Mouse (Mus musculus) lung, embryonic 16.5 days (tissue): ENCODE measurements around the gene Gm42957. TPM values are rescaled to one million over a fixed set of nuclear protein-coding genes. Genes with fewer than 3 reads are reported as not detected.

ENCODE experiments used
- ATAC-seq: fragments of 200-750 bp; cut with Nextera tagmentation; 2 replicates; pipeline ENCODE4 v1.8.0; 2017; ENCODE audit warnings: low read depth, mild to moderate bottlenecking, moderate library complexity
- H3K27ac ChIP-seq: fragments of 300-500 bp; sonication (generic); 2 replicates; pipeline ENCODE4 v1.5.1; 2014; ENCODE audit warnings: mild to moderate bottlenecking, control low read depth, low read length
- H3K27me3 ChIP-seq: fragments of 300-500 bp; sonication (generic); 2 replicates; pipeline ENCODE4 v1.6.1; 2014; ENCODE audit warnings: low read depth, low read length, mixed read lengths; ENCODE audit not compliant: control insufficient read depth, insufficient read depth
- H3K36me3 ChIP-seq: fragments of 300-500 bp; sonication (generic); 2 replicates; pipeline ENCODE4 v1.6.1; 2014; ENCODE audit warnings: low read length; ENCODE audit not compliant: control insufficient read depth, insufficient read depth
- H3K4me1 ChIP-seq: fragments of 300-500 bp; sonication (generic); replicated peaks from 2 replicates; pipeline ENCODE4 v1.6.1; 2014; ENCODE audit warnings: low read length, mixed read lengths; ENCODE audit not compliant: control insufficient read depth, insufficient read depth
- H3K4me2 ChIP-seq: fragments of 300-500 bp; sonication (generic); 2 replicates; pipeline ENCODE4 v1.6.1; 2014; ENCODE audit warnings: low read depth, low read length, control low read depth
- H3K4me3 ChIP-seq: fragments of 300-500 bp; sonication (generic); 2 replicates; pipeline ENCODE4 v1.5.1; 2014; ENCODE audit warnings: mild to moderate bottlenecking, low read length, control low read depth
- H3K9ac ChIP-seq: fragments of 300-500 bp; sonication (generic); 2 replicates; pipeline ENCODE4 v1.6.1; 2014; ENCODE audit warnings: low read length, control low read depth
- H3K9me3 ChIP-seq: fragments of 300-500 bp; sonication (generic); 2 replicates; pipeline ENCODE4 v1.6.1; 2016; ENCODE audit warnings: low read length; ENCODE audit not compliant: control insufficient read depth
- WGBS: fragments of 180-500 bp; shearing (Covaris S2); extraction: QIAGEN DNeasy Blood & Tissue Kit; methylation state at CpG from one replicate; pipeline ENCODE4 v1.1.7; 2014; 5-methylcytosine and 5-hydroxymethylcytosine counted together
- polyA plus RNA-seq: library from polyadenylated mRNA; unstranded; fragments of >200 nt; fragmentation: Nextera tagmentation; extraction: Ambion mirVana; gene quantifications from 2 replicates; pipeline ENCODE4 v1.2.1, GENCODE M21; 2015

The Gm42957 gene
- polyA plus RNA-seq, 1 experiment from 2014 or later: 0.24 TPM

DNA sequence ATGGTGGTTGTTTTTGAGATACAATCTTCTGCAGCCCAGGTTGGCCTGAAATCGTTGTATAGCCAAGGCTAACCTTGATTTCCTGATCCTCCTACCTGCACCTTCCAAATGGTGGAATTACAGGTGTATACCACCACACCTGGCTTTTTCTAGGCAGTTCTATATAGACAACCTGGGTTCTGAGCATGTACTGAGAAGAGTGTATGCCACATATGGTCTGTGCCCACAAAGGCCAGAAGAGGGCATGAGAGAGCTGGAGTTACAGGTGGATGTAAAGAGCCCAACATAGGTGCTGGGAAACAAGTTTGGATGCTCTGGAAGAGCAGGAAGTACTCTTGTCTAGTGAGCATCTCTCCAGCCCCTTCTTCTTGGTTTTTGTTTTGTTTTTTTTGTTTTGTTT, 32.0 kb downstream of the Gm42957 start:
- no peaks in the 10 kb centered on the region for H3K36me3 ChIP-seq
- no peak overlapping the region for H3K4me2 ChIP-seq
- WGBS: 35% methylated on average over 1 of the region's 1 CpGs

DNA sequence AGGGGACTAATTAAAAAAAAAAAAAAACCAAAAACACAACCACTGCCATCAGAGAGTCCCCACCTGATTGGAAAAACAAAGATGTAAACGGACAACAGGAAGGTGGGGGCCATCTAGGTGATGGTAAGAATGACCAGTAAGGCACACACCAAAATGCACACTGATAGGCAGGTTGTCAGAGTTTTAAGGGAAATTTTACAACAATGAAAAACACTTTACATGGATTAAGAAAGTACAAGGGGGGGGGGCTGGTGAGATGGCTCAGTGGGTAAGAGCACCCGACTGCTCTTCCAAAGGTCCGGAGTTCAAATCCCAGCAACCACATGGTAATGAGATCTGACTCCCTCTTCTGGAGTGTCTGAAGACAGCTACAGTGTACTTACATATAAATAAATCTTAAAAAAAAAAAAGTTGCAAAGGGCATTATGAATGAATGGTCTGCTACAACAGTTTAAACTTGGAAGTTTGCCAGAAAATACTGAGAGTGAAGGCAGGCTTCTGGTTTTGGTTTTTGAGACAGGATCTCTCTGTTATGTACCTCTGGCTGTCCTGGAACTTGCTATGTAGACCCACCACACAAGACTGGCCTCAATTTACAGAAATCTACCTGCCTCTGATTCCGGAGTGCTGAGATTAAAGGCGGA, 33.3 kb downstream of the Gm42957 start:
- Histone ChIP-seq H3K9me3 (no peaks in the 10 kb centered on the region), H3K36me3 (no peaks in the 10 kb centered on the region), H3K27me3 (no peaks in the 10 kb centered on the region), H3K9ac (no peak overlapping the region), H3K27ac (no peak overlapping the region), H3K4me2 (no peak overlapping the region), H3K4me3 (no peak overlapping the region), H3K4me1 (peaks cover 9% of the 10 kb centered on the region)
- 88% methylated on average over 5 of the region's 5 CpGs for WGBS
- no peak for ATAC-seq

More for the DNA sequence above, 32.0 kb downstream of the Gm42957 start:
- Histone ChIP-seq H3K9ac (no peak overlapping the region), H3K4me3 (no peak overlapping the region), H3K4me1 (peaks cover 13% of the 10 kb centered on the region), H3K27me3 (no peaks in the 10 kb centered on the region), H3K9me3 (no peaks in the 10 kb centered on the region), H3K27ac (no peak overlapping the region)
- no peak for ATAC-seq

DNA sequence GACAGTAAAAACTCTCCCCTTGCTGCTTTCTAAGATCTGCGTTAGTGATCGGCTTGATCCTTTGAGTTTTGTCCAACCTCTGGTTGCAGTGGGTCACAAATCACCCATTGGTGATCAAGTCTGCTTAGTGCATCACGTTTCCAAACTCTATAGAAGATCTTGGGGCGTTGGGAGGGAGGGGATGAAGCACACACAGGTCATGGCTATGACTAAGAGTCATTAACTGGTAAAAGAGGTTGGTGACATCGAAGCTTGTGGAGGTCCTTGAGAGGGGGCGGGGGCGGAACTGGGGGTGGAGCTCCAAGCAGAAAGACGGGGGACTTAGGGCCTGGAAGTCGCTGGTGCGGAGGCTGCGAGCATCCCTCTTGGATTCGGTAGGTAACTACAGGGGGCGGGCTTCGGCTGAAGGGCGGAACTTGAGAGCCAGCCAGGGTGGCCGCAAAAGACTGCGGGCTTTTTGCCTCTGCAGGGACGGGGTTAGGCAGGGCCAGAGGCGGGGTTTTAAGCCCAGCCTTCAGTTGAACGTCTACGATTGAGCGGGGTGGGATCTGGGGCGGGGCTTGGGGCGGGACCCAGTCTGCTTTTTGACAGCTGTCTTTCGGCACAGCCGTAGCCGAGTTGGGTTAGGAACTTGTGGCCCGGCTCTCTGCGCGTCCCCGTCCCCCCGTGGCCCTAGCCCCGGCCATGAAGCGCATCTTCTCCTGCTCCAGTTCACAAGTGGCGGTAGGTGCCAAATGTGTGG, 34.6 kb downstream of the Gm42957 start, which contains the start of gene Ankrd35:
Gene Ankrd35, plus strand, starts transcription at position 405 of the 742 bp plus-strand sequence.
- WGBS: 3% methylated on average over 35 of the region's 35 CpGs
- Histone ChIP-seq H3K4me3 (peak within 1 kb of the TSS; percentile 49), H3K4me1 (0 out of 2 replicates have a peak, but pooled peaks cover 5% of the 10 kb centered on the region), H3K9me3 (no peaks in the 10 kb centered on the region), H3K27ac (no peak within 1 kb of the TSS), H3K9ac (peak within 1 kb of the TSS; percentile 44), H3K4me2 (peak within 1 kb of the TSS; percentile 80), H3K27me3 (no peaks in the 10 kb centered on the region), H3K36me3 (no peaks in the 10 kb centered on the region)
- peak; percentile 98 for ATAC-seq

DNA sequence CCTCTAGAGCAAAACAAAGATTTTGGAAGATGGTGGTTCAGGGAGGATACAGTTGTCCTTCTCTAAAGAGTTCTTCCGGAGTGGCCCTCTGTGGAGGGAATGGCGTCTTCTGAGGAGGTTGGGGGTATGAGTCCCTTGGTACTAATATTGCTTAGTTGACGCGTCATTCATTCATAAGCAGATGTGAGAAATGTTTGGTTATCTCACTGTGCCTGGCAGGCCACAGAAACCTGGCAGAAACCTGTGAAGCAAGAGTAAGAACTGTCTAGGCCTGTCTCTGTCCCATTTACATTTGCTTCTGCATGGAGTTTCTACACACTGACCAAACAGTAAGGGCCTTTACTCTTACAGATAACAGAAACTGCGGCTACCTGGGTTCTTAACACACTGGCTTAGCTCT, 36.2 kb downstream of the Gm42957 start:
- no peaks in the 10 kb centered on the region for H3K27me3 ChIP-seq
- no peak for ATAC-seq
- no peak overlapping the region for H3K9ac ChIP-seq
- no peak overlapping the region for H3K27ac ChIP-seq
- 93% methylated on average over 5 of the region's 5 CpGs for WGBS
- H3K4me2 ChIP-seq: no peak overlapping the region
- no peaks in the 10 kb centered on the region for H3K9me3 ChIP-seq
- 0 out of 2 replicates have a peak, but pooled peaks cover 5% of the 10 kb centered on the region for H3K4me1 ChIP-seq
- H3K4me3 ChIP-seq: no peak overlapping the region
- H3K36me3 ChIP-seq: no peaks in the 10 kb centered on the region

DNA sequence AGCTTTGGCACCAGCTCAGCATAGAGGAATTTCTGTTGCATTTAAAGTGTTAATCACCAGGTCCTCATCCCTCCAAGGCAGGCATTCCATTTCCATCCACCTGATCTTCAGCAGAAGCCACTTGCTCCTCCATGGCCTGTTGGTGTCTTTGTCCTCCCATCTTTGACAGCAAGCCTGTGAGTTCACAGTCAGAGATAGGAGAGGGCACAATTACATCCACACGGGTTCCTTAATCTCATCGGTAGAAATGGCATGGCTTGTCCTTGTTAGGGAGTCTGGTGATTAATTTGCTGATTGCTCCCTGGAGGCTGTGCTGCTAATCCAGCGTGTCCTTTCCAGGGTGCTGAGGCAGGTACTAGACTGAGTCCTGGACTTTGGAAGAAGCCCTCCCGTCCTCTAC, 38.2 kb downstream of the Gm42957 start:
- no peaks in the 10 kb centered on the region for H3K9me3 ChIP-seq
- 0 out of 2 replicates have a peak, but pooled peaks cover 5% of the 10 kb centered on the region for H3K4me1 ChIP-seq
- no peaks in the 10 kb centered on the region for H3K36me3 ChIP-seq
- H3K9ac ChIP-seq: no peak overlapping the region
- H3K27me3 ChIP-seq: no peaks in the 10 kb centered on the region
- no peak overlapping the region for H3K27ac ChIP-seq
- 65% methylated on average over 4 of the region's 4 CpGs for WGBS
- H3K4me2 ChIP-seq: no peak overlapping the region
- no peak for ATAC-seq
- no peak overlapping the region for H3K4me3 ChIP-seq

DNA sequence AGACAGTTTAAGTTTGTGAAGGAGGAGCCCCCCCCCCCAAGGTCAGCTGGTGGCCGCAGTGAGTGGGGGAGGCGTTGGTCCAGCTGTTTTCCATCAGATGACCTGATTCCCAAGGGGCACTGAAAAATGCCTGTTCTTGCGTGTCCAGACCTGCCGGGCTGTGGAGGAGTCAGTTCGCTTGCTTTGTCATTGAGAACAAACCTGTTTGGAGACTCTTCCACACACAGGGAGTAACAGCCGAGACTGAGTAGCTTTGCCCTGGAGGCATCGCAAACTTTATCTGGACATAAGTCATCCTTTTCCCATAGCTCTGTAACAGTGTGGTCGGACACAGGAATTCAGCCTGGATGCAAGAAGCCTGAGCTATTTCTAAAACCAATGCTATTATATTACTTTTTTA, 39.2 kb downstream of the Gm42957 start:
- Histone ChIP-seq H3K4me3 (no peak overlapping the region), H3K9ac (no peak overlapping the region), H3K4me2 (no peak overlapping the region), H3K27me3 (no peaks in the 10 kb centered on the region), H3K27ac (no peak overlapping the region), H3K36me3 (no peaks in the 10 kb centered on the region), H3K4me1 (0 out of 2 replicates have a peak, but pooled peaks cover 5% of the 10 kb centered on the region), H3K9me3 (no peaks in the 10 kb centered on the region)
- no peak for ATAC-seq
- WGBS: 41% methylated on average over 8 of the region's 8 CpGs

DNA sequence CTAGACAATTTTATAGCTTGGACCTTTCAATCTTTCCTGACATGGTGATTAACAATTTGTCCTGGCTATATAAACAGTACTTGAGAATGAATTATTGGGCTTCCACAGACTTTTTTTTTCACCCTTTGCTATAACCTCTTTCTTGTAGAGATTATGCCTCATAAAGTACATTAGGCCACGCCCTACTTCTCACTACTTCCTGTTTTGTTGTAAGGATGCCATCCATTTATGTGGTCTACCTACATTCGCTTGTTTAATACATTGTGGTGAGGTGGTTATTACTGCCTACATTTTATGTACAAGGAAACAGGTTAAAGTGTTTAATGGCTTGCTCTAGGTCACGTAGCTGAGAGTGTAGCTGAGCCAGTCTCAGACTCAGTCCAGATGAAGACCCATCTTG, 39.9 kb downstream of the Gm42957 start:
- H3K4me3 ChIP-seq: no peak overlapping the region
- WGBS: 82% methylated on average over 3 of the region's 3 CpGs
- H3K4me1 ChIP-seq: 0 out of 2 replicates have a peak, but pooled peaks cover 5% of the 10 kb centered on the region
- ATAC-seq: no peak
- no peaks in the 10 kb centered on the region for H3K36me3 ChIP-seq
- no peak overlapping the region for H3K9ac ChIP-seq
- no peaks in the 10 kb centered on the region for H3K27me3 ChIP-seq
- H3K9me3 ChIP-seq: no peaks in the 10 kb centered on the region
- no peak overlapping the region for H3K4me2 ChIP-seq
- H3K27ac ChIP-seq: no peak overlapping the region

DNA sequence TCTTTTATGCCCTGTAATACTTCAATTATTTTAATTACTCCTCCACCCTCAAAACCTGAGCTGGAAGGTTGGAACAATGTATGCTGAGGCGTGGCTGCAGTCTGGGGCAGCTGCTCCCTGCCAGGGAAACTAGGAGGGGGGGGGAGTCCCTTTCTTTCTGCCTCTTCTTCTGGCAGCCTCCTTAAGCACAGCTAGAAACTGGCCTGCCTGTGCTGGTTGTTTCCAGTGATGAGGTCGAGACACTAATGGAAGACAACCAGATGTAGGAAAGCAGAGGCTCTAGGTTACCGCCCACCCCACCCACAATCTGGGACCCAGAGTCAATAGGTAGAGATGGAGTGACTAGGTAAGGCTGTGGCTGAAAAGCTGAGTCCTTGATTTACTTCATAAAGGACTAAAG, 40.4 kb downstream of the Gm42957 start:
- 65% methylated on average over 3 of the region's 3 CpGs for WGBS
- H3K36me3 ChIP-seq: no peaks in the 10 kb centered on the region
- ATAC-seq: no peak

DNA sequence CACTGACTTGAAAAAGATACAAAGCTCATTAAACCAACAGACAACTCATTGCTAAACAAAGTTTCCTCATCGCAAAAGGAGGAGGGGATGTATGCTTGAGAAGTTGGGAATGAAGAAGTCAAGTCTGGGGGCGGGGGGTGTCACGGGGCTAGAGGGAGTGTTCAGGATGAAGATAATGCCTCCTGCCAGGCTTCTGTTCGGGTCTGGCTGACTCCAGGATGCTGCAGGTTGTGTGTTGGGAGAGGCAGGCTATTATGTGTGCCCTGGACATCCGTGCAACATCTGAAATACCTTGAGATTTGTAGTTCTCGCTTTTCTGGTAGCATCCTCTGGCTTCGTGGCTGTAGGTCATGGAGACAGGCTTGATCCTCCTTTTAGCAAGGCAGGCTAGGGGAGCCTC, 43.2 kb downstream of the Gm42957 start:
- no peak for ATAC-seq
- no peaks in the 10 kb centered on the region; the same call in 1 of the 2 replicates for H3K27me3 ChIP-seq
- H3K36me3 ChIP-seq: no peaks in the 10 kb centered on the region
- no peak overlapping the region for H3K4me2 ChIP-seq
- 65% methylated on average over 7 of the region's 7 CpGs for WGBS
- no peak overlapping the region for H3K9ac ChIP-seq
- H3K27ac ChIP-seq: no peak overlapping the region
- no peak overlapping the region for H3K4me3 ChIP-seq
- no peaks in the 10 kb centered on the region for H3K9me3 ChIP-seq
- H3K4me1 ChIP-seq: no peaks in the 10 kb centered on the region

More for the DNA sequence above, 40.4 kb downstream of the Gm42957 start:
- H3K4me3 ChIP-seq: no peak overlapping the region
- H3K27ac ChIP-seq: no peak overlapping the region
- no peak overlapping the region for H3K4me2 ChIP-seq
- H3K27me3 ChIP-seq: no peaks in the 10 kb centered on the region
- no peaks in the 10 kb centered on the region for H3K4me1 ChIP-seq
- no peaks in the 10 kb centered on the region for H3K9me3 ChIP-seq
- no peak overlapping the region for H3K9ac ChIP-seq
